Mouse (Mus musculus) testis, adult 2 months (tissue): ENCODE results near the gene Sdr39u1. TPM values are rescaled to one million over a fixed set of nuclear protein-coding genes. Genes with fewer than 3 reads are reported as not detected.

Experiments used
- H3K27ac ChIP-seq: fragments of 200-500 bp; 2 replicates; pipeline ENCODE4 v1.5.1; 2012; ENCODE audit warnings: low read depth, low read length; ENCODE audit not compliant: control insufficient read depth, insufficient read depth
- H3K27me3 ChIP-seq: fragments of 200-500 bp; 2 replicates; pipeline ENCODE4 v1.6.1; 2012; ENCODE audit warnings: mild to moderate bottlenecking, low read length, moderate library complexity; ENCODE audit not compliant: control insufficient read depth, insufficient read depth
- H3K36me3 ChIP-seq: fragments of 200-500 bp; 2 replicates; pipeline ENCODE4 v1.6.1; 2012; ENCODE audit warnings: mild to moderate bottlenecking, low read length; ENCODE audit not compliant: control insufficient read depth, insufficient read depth
- H3K4me1 ChIP-seq: fragments of 200-500 bp; 2 replicates; pipeline ENCODE4 v1.6.1; 2012; ENCODE audit warnings: low read length; ENCODE audit not compliant: control insufficient read depth, insufficient read depth
- H3K4me3 ChIP-seq: fragments of 200-500 bp; 2 replicates; pipeline ENCODE4 v1.5.1; 2012; ENCODE audit warnings: low read depth, mild to moderate bottlenecking, low read length, moderate library complexity, mixed read lengths; ENCODE audit not compliant: control insufficient read depth
- CTCF ChIP-seq: fragments of 200-500 bp; IDR thresholded peaks from 2 replicates; pipeline ENCODE4 v1.5.1; 2012; ENCODE audit warnings: low read depth, mild to moderate bottlenecking, inconsistent platforms, low read length, moderate library complexity; ENCODE audit not compliant: control insufficient read depth, insufficient read depth, insufficient replicate concordance
- POLR2A ChIP-seq: fragments of 200-500 bp; IDR thresholded peaks from 2 replicates; pipeline ENCODE4 v1.6.1; 2012; ENCODE audit warnings: low read depth, mild to moderate bottlenecking, inconsistent platforms, low read length, moderate library complexity; ENCODE audit not compliant: control insufficient read depth
- polyA plus RNA-seq: library from polyadenylated mRNA; depleted of rRNA; stranded (reverse); fragments of >200 nt; gene quantifications from 2 replicates; pipeline ENCODE4 v1.2.3, GENCODE M21; 2012; rRNA removed

The Sdr39u1 gene
- 50.7 and 55.1 TPM in 2 replicates for polyA plus RNA-seq

DNA sequence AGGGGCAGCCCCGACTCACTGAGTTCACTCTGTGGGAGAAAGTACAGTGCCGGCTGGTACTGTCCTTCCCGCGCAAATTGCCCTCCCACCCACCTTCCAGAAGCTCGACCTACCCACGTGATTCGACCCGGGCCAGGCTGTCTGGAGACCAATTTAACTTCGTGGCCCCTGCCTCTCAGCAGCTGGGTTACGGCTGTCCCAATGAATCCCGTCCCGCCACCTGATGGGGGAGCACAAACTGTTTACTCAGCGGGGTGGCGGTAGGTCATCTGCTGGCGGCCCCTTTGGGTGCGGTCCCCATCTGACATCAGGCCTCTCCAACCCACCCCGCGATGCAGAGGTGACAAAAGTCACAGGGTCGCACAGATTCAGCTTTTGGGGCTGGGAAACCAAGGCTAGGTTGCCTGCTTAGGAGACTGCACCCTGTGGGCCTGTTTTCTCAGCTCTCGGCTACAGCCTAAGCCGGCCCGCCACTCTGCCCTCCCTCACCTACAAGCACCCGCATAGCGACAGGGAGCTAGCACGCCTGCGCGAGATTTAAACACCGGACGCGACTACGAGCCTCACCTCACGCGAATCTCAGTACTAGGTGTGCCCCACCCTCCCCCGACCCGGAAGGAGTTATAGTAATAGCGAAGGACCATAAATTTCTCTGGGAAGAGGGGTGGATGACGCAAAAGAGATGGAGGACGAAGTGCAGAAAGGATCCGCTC, at the start of gene Sdr39u1:
Gene Sdr39u1 (minus strand): TSS at position 593 of the 713 bp plus-strand sequence.
- Histone ChIP-seq H3K36me3 (no peaks in the 10 kb centered on the region), H3K27me3 (no peaks in the 10 kb centered on the region), H3K4me1 (peaks cover 16% of the 10 kb centered on the region), H3K4me3 (peak within 1 kb of the TSS; percentile 92), H3K27ac (peak within 1 kb of the TSS; percentile 79)
- TF ChIP-seq POLR2A (peak; percentile 85), CTCF (no peak)

DNA sequence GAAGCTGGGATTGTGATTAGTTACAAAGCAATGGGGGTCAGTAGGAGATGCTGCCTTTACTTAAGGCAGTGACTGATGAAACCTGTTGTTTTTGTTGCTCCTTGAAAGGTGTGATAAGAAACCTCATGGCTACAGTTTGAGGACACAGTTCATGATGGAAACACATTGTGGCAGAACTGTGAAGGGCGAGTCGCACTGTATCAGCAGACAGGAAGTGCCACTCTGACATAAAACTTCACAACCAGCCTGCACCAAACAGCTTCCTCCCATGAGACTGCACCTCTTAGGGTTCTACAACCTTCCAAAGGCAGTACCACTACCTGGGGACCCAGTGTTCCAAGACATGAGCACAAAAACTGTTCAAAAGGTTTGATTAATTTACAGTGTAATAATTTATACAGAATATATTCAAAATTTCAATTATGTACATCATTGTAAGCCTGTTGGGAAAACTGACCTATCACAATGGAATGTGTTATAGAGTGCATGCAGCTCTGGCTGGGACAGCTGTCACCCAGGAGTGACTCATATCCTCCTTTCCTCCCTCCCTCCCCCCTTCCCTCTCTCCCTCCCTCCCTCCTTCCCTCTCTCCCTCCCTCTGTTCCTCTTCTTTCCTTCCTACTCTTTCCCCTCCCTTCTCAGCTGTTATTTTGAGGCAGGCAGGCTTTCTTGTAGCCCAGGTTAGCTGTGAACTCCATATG, 46.3 kb upstream of the Sdr39u1 start:
- TF ChIP-seq POLR2A (no peak), CTCF (no peak)
- Histone ChIP-seq H3K4me1 (no peaks in the 10 kb centered on the region), H3K27me3 (no peaks in the 10 kb centered on the region), H3K27ac (no peak overlapping the region), H3K4me3 (no peak overlapping the region), H3K36me3 (no peaks in the 10 kb centered on the region)

DNA sequence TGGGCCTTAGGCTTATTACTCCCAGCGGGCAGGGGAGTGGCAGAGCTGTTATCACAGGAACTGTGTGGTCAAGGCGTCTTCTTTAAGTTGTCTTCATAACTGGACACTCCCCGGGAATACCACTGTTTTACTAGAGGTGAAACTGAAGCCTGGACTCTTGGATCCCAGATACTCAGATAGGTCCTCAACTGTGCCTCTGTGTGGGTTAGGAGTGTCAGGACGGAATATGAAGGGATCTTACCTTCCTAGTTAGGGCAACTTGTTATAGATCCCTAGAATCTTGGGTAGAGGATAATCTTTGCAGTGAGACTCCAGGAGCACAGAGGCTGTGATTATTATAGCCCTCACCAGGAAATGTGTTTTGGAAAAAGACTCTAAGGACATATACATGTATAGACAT, 44.5 kb upstream of the Sdr39u1 start, which contains the start of gene Cma1:
Gene Cma1 (minus strand): TSS at position 101 of the 400 bp plus-strand sequence.
- TF ChIP-seq CTCF (no peak), POLR2A (no peak)
- no peak within 1 kb of the TSS for H3K4me3 ChIP-seq
- H3K36me3 ChIP-seq: no peaks in the 10 kb centered on the region
- H3K27ac ChIP-seq: no peak within 1 kb of the TSS
- H3K27me3 ChIP-seq: no peaks in the 10 kb centered on the region
- no peaks in the 10 kb centered on the region for H3K4me1 ChIP-seq

DNA sequence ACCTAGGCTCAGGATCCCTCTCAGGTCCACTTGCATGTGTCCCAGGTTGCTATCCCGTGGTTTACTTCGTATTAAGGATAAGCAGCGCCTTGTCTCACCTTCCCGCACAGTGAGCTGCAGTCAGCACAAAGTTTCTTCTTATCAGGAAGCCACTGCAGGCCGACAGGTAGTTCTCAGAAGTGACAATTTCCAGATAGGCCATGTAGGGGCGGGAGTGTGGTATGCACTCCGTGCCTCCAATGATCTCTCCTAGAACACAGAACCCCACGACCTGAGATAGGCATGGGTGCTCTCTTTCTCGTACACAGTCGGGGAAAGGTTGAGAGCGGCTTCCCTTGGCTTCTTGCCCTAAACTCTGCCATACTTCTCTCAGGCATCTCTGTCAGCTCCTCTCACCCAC, 43.5 kb upstream of the Sdr39u1 start:
- Histone ChIP-seq H3K4me3 (no peak overlapping the region), H3K27ac (no peak overlapping the region), H3K27me3 (no peaks in the 10 kb centered on the region), H3K4me1 (no peaks in the 10 kb centered on the region), H3K36me3 (no peaks in the 10 kb centered on the region)
- no peak for TF ChIP-seq POLR2A
- TF ChIP-seq CTCF: no peak

DNA sequence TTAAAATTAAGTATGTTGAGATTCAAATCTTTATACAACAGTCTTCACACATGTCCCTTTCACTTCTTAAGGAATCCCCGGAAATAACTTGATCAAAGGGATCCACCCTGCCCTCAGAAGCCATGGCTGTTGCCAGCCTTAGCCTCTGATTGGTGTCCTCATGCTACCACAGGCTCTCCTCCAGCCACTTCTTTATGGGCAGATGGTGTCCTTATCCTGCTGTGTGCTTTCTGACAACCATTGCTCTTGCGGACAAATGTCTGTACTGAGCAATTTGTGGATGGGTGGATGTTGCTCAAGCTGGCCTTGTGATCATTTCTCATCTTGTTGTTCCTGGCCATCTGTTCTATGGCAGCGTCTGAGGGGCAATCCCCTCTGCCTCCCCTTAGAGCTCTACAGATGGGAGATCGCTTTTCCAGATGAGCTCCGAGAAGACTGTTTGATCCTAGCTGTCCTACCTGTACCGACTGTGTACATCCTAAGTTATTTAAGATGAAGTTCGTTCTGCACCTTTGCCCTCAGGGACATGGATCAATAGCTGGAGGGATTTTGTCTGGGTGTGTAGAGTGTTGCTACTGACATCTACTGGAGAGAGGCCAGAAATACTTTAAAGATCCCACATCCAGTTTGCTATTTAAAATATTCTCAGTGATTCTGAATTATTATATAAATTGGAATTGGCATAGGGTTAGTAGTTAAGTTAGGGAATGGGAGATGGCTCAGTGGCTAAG, 40.1 kb upstream of the Sdr39u1 start:
- H3K4me1 ChIP-seq: no peaks in the 10 kb centered on the region
- H3K27me3 ChIP-seq: no peaks in the 10 kb centered on the region
- TF ChIP-seq CTCF (no peak), POLR2A (no peak)
- no peak overlapping the region for H3K27ac ChIP-seq
- no peak overlapping the region for H3K4me3 ChIP-seq
- H3K36me3 ChIP-seq: no peaks in the 10 kb centered on the region

DNA sequence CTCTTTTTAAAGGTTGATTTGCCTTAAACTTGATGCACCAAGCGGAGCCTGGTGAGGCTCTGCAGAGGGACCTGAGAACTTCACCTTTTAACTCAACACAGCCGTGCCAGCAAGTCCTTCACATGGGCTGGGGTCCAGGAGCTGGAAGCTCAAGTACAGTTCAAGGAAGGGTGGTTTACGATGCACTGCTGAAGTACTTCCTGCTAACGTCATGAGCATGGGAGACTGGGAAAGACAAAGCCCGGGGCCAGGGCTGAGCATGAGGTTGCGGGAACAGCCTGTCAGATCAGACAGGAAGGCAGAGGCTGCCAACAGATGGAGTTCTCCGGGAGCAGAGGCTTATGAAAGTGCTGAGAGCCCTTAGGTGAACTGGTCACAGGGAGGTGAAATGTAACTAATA, 33.5 kb upstream of the Sdr39u1 start:
- Histone ChIP-seq H3K27me3 (no peaks in the 10 kb centered on the region), H3K4me1 (peaks cover 4% of the 10 kb centered on the region), H3K36me3 (no peaks in the 10 kb centered on the region), H3K27ac (no peak overlapping the region), H3K4me3 (no peak overlapping the region)
- TF ChIP-seq CTCF (no peak), POLR2A (no peak)
